Comparison of ENCODE assay signal across 9 mouse cellular contexts in the genomic region with DNA sequence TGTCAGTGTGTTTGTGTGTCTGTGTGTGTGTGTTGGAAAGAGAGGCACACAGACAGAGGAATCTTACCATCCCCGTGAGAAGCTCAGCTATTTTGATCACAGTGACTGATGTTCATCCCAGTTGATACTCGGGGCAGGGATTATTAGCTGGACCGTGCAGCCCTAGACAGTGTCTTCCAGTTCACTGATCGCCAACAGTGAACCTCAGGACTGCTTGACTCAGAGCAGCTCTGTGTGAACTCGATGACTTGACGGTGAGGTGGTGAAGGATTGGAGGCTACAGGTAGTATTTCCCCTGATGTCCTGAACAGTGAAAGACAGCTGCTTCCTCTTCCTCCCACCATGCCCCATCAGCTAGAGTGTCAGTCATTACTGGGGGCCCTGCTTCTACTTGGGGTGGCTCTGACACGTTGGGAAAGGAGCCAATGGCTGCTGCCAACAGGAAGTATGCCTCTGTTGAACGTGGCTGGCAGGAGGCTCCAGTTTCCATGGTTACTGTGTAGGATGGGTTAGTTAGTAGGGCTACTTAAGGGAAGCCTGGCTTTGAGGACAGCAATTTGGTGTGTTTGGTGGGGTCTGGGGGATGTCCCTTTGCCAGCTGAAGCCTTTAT.
A peak's percentile ranks its signal among the peaks of the same experiment; 100 is the strongest.
DNase-seq lines count a peak whose midpoint lies in the region; ATAC-seq and TF ChIP-seq lines count a peak whose summit lies in the region.
"Had no signal": no experiment of that assay in that cellular context is flagged by ENCODE, and none has a peak within 500 bp of the region (broad histone marks: within the 10 kb centered on the region; RNA-seq: fewer than 3 reads in every experiment).

No protein-coding gene starts in this region.

- no peak overlapping the region for H3K9ac ChIP-seq in liver, embryonic 13.5 days
- no peak overlapping the region for H3K9ac ChIP-seq in liver, embryonic 11.5 days (ENCODE audit: low read depth, low read length)
- H3K9ac ChIP-seq in hindbrain, embryonic 12.5 days, result no peak overlapping the region
- no peak overlapping the region for H3K9ac ChIP-seq in neural tube, embryonic 12.5 days

- no peak overlapping the region for H3K4me2 ChIP-seq in liver, embryonic 13.5 days
- H3K4me2 ChIP-seq in liver, embryonic 11.5 days, result no peak overlapping the region
- no peak overlapping the region for H3K4me2 ChIP-seq in hindbrain, embryonic 12.5 days (replicated peaks)
- H3K4me2 ChIP-seq in neural tube, embryonic 12.5 days (replicated peaks), result no peak overlapping the region

- H3K27ac ChIP-seq in liver, embryonic 13.5 days, result no peak overlapping the region
- H3K27ac ChIP-seq in liver, embryonic 11.5 days (ENCODE audit: low read depth, low read length), result no peak overlapping the region
- no peak overlapping the region for H3K27ac ChIP-seq in hindbrain, embryonic 12.5 days
- H3K27ac ChIP-seq in neural tube, embryonic 12.5 days, result no peak overlapping the region

- DNase-seq in liver, embryonic 13.5 days, result no peak
- no peak for DNase-seq in liver, embryonic 11.5 days (ENCODE audit: low spot score)
- DNase-seq in brain, embryonic 14.5 days (ENCODE audit: low read depth), result peak; percentile 93
- no peak for DNase-seq in heart, adult 11 months
- DNase-seq in gastrocnemius, postnatal 4 days (ENCODE audit: low spot score in 2 of 2), result no peak
- DNase-seq in spleen, postnatal 10 days (ENCODE audit: low spot score in 2 of 2), result no peak
- DNase-seq: lung, adult 18-20 months had no signal

- TF ChIP-seq CTCF in brain, embryonic 14.5 days (IDR thresholded peaks at IDR 0.05; ENCODE audit: borderline replicate concordance, extremely low read depth, insufficient read depth, insufficient read length), result no peak

- H3K4me1 ChIP-seq in liver, embryonic 13.5 days (replicated peaks), result peaks cover 21% of the 10 kb centered on the region
- peaks cover 16% of the 10 kb centered on the region for H3K4me1 ChIP-seq in liver, embryonic 11.5 days (replicated peaks; ENCODE audit: control insufficient read depth, insufficient read depth, low read length)
- H3K4me1 ChIP-seq in hindbrain, embryonic 12.5 days, result peaks cover 68% of the 10 kb centered on the region
- peaks cover 64% of the 10 kb centered on the region for H3K4me1 ChIP-seq in neural tube, embryonic 12.5 days

- no peaks in the 10 kb centered on the region for H3K27me3 ChIP-seq in liver, embryonic 13.5 days
- no peaks in the 10 kb centered on the region for H3K27me3 ChIP-seq in liver, embryonic 11.5 days (replicated peaks; ENCODE audit: control insufficient read depth, insufficient read depth, low read length)
- H3K27me3 ChIP-seq in hindbrain, embryonic 12.5 days, result peaks cover 4% of the 10 kb centered on the region; the same call in 1 of the 2 replicates
- H3K27me3 ChIP-seq in neural tube, embryonic 12.5 days (replicated peaks), result no peaks in the 10 kb centered on the region

- no peaks in the 10 kb centered on the region for H3K36me3 ChIP-seq in liver, embryonic 13.5 days
- no peaks in the 10 kb centered on the region for H3K36me3 ChIP-seq in liver, embryonic 11.5 days (ENCODE audit: control insufficient read depth, insufficient read depth, low read length)
- H3K36me3 ChIP-seq in hindbrain, embryonic 12.5 days, result no peaks in the 10 kb centered on the region
- H3K36me3 ChIP-seq in neural tube, embryonic 12.5 days, result no peaks in the 10 kb centered on the region

- 44% methylated on average over 8 of the region's 8 CpGs for WGBS in liver, embryonic 13.5 days (ENCODE audit: insufficient replicate concordance)
- 59% methylated on average over 8 of the region's 8 CpGs for WGBS in liver, embryonic 11.5 days
- whole genome bisulfite sequencing in hindbrain, embryonic 12.5 days, result 40% methylated on average over 8 of the region's 8 CpGs
- 42% methylated on average over 8 of the region's 8 CpGs for WGBS in neural tube, embryonic 12.5 days

- H3K9me3 ChIP-seq in liver, embryonic 13.5 days (replicated peaks), result no peaks in the 10 kb centered on the region
- H3K9me3 ChIP-seq in liver, embryonic 11.5 days (ENCODE audit: control insufficient read depth, low read length), result no peaks in the 10 kb centered on the region
- H3K9me3 ChIP-seq in hindbrain, embryonic 12.5 days (replicated peaks), result no peaks in the 10 kb centered on the region
- no peaks in the 10 kb centered on the region for H3K9me3 ChIP-seq in neural tube, embryonic 12.5 days

- ATAC-seq in liver, embryonic 13.5 days (ENCODE audit: low read depth), result 0 out of 2 replicates have a peak, but pooled peaks have one; percentile 19
- no peak for ATAC-seq in liver, embryonic 11.5 days (replicated peaks; ENCODE audit: low FRiP score)
- ATAC-seq in hindbrain, embryonic 12.5 days (ENCODE audit: low FRiP score), result peak; percentile 47
- ATAC-seq in neural tube, embryonic 12.5 days (ENCODE audit: low FRiP score, low read depth), result peak; percentile 57

- H3K4me3 ChIP-seq in liver, embryonic 13.5 days (replicated peaks), result no peak overlapping the region
- no peak overlapping the region for H3K4me3 ChIP-seq in liver, embryonic 11.5 days (ENCODE audit: low read depth, low read length)
- no peak overlapping the region for H3K4me3 ChIP-seq in hindbrain, embryonic 12.5 days
- no peak overlapping the region for H3K4me3 ChIP-seq in neural tube, embryonic 12.5 days

- TF ChIP-seq POLR2A in brain, embryonic 14.5 days (IDR thresholded peaks at IDR 0.05; ENCODE audit: borderline replicate concordance, extremely low read depth, insufficient read depth, insufficient read length, poor library complexity, severe bottlenecking), result no peak
